Mouse (Mus musculus): ENCODE data around the gene Npr1.

GRCm38 (mm10) chr3:90488576-90488975, 22.9 kb upstream of the Npr1 start:
- TF ChIP-seq CTCF (IDR thresholded peaks at IDR 0.05; ENCODE audit: low read depth, low read length): no peak
- TF ChIP-seq POLR2A (IDR thresholded peaks at IDR 0.05; ENCODE audit: extremely low read depth, insufficient read depth, low read length): no peak
